Mouse (Mus musculus) intestine, postnatal 0 days (tissue): ENCODE measurements around the gene Adamts4. TPM values are rescaled to one million over a fixed set of nuclear protein-coding genes. Genes with fewer than 3 reads are reported as not detected.

Experiments
- ATAC-seq: fragments of 200-750 bp; cut with Nextera tagmentation; 2 replicates; pipeline ENCODE4 v1.8.0; 2017; ENCODE audit warnings: mild to moderate bottlenecking, moderate TSS enrichment, moderate library complexity
- H3K27ac ChIP-seq: fragments of 300-500 bp; sonication (generic); 2 replicates; pipeline ENCODE4 v1.5.1; 2014; ENCODE audit warnings: mild to moderate bottlenecking, low read depth, low read length, moderate library complexity
- H3K27me3 ChIP-seq: fragments of 300-500 bp; sonication (generic); replicated peaks from 2 replicates; pipeline ENCODE4 v1.6.1; 2014; ENCODE audit warnings: low read length, mixed read lengths; ENCODE audit not compliant: control insufficient read depth, insufficient read depth
- H3K36me3 ChIP-seq: fragments of 300-500 bp; sonication (generic); 2 replicates; pipeline ENCODE4 v1.6.1; 2014; ENCODE audit warnings: mild to moderate bottlenecking, moderate library complexity; ENCODE audit not compliant: control insufficient read depth, insufficient read depth
- H3K4me1 ChIP-seq: fragments of 300-500 bp; sonication (generic); replicated peaks from 2 replicates; pipeline ENCODE4 v1.6.1; 2014; ENCODE audit warnings: antibody characterized with exemption, low read length, mixed read lengths; ENCODE audit not compliant: control insufficient read depth, insufficient read depth
- H3K4me2 ChIP-seq: fragments of 300-500 bp; sonication (generic); replicated peaks from 2 replicates; pipeline ENCODE4 v1.6.1; 2014; ENCODE audit warnings: low read depth, mild to moderate bottlenecking, moderate library complexity
- H3K4me3 ChIP-seq: fragments of 300-500 bp; sonication (generic); 2 replicates; pipeline ENCODE4 v1.5.1; 2014; ENCODE audit warnings: low read depth, low read length
- H3K9ac ChIP-seq: fragments of 300-500 bp; sonication (generic); 2 replicates; pipeline ENCODE4 v1.6.1; 2014; ENCODE audit warnings: mild to moderate bottlenecking, low read depth, low read length
- H3K9me3 ChIP-seq: fragments of 300-500 bp; sonication (generic); 2 replicates; pipeline ENCODE4 v1.6.1; 2016; ENCODE audit warnings: mixed run types; ENCODE audit not compliant: control insufficient read depth
- CTCF ChIP-seq: sonication (generic); IDR thresholded peaks from 2 replicates; pipeline ENCODE4 v1.5.1; 2016; ENCODE audit warnings: low read depth, mild to moderate bottlenecking, control low read depth, antibody characterized with exemption, moderate library complexity
- WGBS: fragments of 180-500 bp; shearing (Covaris S2); extraction: QIAGEN DNeasy Blood & Tissue Kit; methylation state at CpG from one replicate; pipeline ENCODE4 v1.1.7; 2014; 5-methylcytosine and 5-hydroxymethylcytosine counted together
- polyA plus RNA-seq: library from polyadenylated mRNA; unstranded; fragments of >200 nt; fragmentation: Nextera tagmentation; extraction: Ambion mirVana; gene quantifications from 2 replicates; pipeline ENCODE4 v1.2.1, GENCODE M21; 2015

Gene Adamts4
- polyA plus RNA-seq, 1 experiment from 2014 or later = 2.0 TPM

DNA sequence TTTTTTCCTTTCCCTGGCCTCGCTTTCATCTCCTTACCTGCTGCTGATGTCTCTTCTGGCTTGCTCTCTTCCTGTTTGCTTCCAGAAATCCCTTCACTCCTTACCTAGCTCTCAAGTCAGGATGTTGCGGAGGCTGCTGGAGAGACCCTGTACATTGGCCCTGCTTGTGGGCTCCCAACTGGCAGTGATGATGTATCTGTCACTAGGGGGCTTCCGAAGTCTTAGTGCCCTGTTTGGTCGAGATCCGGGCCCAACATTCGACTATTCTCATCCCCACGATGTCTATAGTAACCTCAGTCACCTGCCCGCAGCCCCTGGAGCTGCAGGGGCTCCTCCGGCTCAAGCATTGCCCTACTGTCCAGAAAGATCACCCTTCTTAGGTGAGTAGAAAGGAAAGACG is 21.4 kb downstream of the Adamts4 start:
- Histone ChIP-seq H3K27me3 (no peaks in the 10 kb centered on the region), H3K4me1 (0 out of 2 replicates have a peak, but pooled peaks cover 4% of the 10 kb centered on the region), H3K4me3 (no peak overlapping the region), H3K36me3 (peaks cover 42% of the 10 kb centered on the region), H3K4me2 (peak overlapping the region; percentile 97; the same call in 1 of the 2 replicates), H3K9ac (no peak overlapping the region), H3K27ac (no peak overlapping the region), H3K9me3 (no peaks in the 10 kb centered on the region)
- no peak for TF ChIP-seq CTCF
- WGBS = 72% methylated on average over 10 of the region's 10 CpGs
- no peak for ATAC-seq

DNA sequence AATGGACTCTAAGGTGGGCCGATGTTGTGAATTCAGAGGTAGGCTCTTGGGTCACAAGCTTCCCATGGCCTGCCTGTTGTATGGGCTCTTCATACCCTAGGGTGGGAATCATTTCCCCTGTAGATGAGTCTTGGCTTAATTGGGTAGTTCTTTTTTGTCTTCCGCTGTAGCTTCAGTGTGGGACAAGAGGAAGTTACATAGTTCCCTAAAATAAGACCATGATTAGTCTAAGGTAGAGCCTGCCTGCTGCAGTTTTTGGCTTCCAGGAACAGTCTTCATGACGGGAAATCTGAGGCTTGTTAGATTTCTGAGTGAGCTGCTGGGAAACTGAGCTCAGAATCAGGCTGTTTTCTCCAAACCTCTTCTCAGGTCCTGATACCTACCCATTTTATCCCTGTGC is 21.9 kb downstream of the Adamts4 start:
- Histone ChIP-seq H3K9ac (no peak overlapping the region), H3K4me3 (no peak overlapping the region), H3K4me1 (0 out of 2 replicates have a peak, but pooled peaks cover 4% of the 10 kb centered on the region), H3K27me3 (no peaks in the 10 kb centered on the region), H3K9me3 (no peaks in the 10 kb centered on the region), H3K4me2 (no peak overlapping the region), H3K27ac (no peak overlapping the region), H3K36me3 (peaks cover 47% of the 10 kb centered on the region)
- TF ChIP-seq CTCF = no peak
- 91% methylated on average over 3 of the region's 3 CpGs for WGBS
- no peak for ATAC-seq

DNA sequence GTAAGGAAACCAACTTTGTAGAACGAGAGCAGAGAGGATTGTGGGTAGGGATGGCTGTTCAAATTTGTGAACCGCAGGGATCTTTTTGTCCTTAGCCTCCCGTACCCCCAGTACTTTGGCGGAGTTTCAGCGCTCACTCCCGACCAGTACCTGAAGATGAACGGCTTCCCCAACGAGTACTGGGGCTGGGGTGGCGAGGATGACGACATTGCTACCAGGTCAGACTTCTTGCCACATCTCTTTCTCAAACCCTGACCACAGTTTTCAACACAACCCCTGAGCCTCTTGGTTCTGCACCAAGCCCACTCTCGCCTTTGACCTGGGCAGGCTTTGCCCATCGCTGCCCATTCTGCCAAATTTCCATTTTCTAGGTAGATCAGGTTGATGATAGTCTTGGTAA is 23.9 kb downstream of the Adamts4 start:
- no peak for ATAC-seq
- no peak for TF ChIP-seq CTCF
- H3K27ac ChIP-seq = no peak overlapping the region
- 0 out of 2 replicates have a peak, but pooled peaks cover 4% of the 10 kb centered on the region for H3K4me1 ChIP-seq
- H3K4me3 ChIP-seq = no peak overlapping the region
- H3K9ac ChIP-seq = no peak overlapping the region
- no peaks in the 10 kb centered on the region for H3K9me3 ChIP-seq
- peaks cover 66% of the 10 kb centered on the region for H3K36me3 ChIP-seq
- H3K4me2 ChIP-seq = no peak overlapping the region
- H3K27me3 ChIP-seq = no peaks in the 10 kb centered on the region
- 92% methylated on average over 12 of the region's 12 CpGs for WGBS

DNA sequence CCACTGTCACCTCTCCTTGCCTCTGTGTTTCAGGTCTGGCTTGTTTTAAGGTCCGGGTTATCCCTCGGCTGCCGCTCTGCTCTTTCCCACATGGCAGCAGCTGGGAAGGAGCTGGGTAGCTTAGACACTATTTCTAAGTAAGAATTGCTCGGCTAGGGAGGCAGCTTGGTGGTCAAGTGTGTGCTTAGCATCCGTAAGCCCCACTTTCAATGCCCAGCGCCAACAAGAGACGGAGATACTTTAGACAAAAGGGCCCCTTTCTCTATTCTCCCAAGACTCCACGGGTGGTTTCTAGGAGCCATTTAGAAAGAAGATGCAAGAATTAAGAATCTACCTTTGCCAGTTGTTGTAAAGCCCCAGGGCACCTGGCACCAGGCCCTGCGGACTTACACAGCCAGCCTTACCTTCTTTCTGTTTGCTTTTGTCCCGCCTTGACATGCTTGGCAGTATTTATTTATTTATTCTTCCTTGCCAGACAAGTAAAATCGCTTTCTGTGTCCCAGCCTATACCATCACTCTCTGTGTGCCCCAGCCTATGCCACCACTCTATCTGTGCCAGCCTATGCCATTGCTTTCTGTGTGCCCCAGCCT is 25.0 kb downstream of the Adamts4 start:
- TF ChIP-seq CTCF = no peak
- no peaks in the 10 kb centered on the region for H3K9me3 ChIP-seq
- H3K27me3 ChIP-seq = no peaks in the 10 kb centered on the region
- H3K27ac ChIP-seq = no peak overlapping the region
- H3K4me2 ChIP-seq = no peak overlapping the region
- H3K36me3 ChIP-seq = peaks cover 66% of the 10 kb centered on the region
- no peak for ATAC-seq
- 0 out of 2 replicates have a peak, but pooled peaks cover 4% of the 10 kb centered on the region for H3K4me1 ChIP-seq
- H3K9ac ChIP-seq = no peak overlapping the region
- WGBS = 86% methylated on average over 11 of the region's 11 CpGs
- H3K4me3 ChIP-seq = no peak overlapping the region

DNA sequence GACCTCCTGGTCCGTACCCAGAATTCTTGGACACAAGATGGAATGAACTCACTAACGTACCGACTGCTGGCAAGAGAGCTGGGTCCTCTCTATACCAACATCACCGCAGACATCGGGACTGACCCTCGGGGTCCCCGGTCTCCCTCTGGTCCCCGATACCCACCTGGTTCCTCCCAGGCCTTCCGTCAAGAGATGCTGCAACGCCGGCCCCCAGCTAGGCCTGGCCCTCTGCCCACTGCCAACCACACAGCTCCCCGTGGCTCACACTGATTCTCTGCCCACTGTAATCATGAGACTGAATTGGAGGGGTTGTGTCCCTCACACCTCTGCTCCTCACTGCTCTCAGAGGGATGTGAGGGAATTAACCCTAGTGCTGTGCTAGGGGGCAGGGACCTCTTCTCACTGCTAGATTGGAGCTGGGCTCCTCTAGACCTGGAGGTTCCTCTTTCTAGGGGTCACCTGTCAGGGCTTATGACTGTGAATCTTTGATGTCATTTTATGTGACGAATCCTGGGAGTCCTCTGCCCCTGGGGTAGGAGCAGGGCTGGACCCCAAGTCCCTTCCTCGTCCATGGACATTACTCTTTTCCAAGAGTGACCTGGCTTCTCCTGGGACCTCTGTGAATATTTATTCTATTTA is 26.0 kb downstream of the Adamts4 start:
- 91% methylated on average over 14 of the region's 14 CpGs for WGBS
- no peak overlapping the region for H3K4me2 ChIP-seq
- H3K36me3 ChIP-seq = peaks cover 66% of the 10 kb centered on the region
- no peak for TF ChIP-seq CTCF
- no peaks in the 10 kb centered on the region for H3K27me3 ChIP-seq
- no peak overlapping the region for H3K4me3 ChIP-seq
- 0 out of 2 replicates have a peak, but pooled peaks cover 3% of the 10 kb centered on the region for H3K4me1 ChIP-seq
- peak overlapping the region; percentile 7; the same call in 1 of the 2 replicates for H3K27ac ChIP-seq
- H3K9ac ChIP-seq = no peak overlapping the region
- ATAC-seq = no peak
- H3K9me3 ChIP-seq = no peaks in the 10 kb centered on the region

DNA sequence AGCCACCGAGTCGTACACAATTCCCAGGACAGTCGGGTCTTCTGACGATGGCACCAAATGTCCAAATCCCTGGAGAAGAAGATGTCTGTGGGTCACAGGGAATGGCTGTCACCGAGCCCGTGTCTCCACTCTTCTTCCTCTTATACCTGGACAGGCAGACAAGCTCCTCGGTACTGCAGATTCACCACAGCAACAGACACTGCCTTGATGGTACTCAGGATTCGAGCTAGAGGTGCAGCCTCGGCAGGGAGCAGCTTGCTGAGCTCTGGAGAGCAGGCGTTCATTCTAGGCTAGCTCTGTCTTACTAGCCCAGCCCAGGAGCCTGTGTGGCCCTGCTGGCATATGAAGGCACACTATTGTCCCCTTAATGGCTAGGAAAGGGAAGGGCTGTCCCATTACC is 27.5 kb downstream of the Adamts4 start:
- H3K36me3 ChIP-seq = peaks cover 66% of the 10 kb centered on the region

More for the DNA sequence above, 27.5 kb downstream of the Adamts4 start:
- Histone ChIP-seq H3K27me3 (no peaks in the 10 kb centered on the region), H3K27ac (no peak overlapping the region), H3K4me1 (no peaks in the 10 kb centered on the region), H3K9me3 (no peaks in the 10 kb centered on the region), H3K9ac (no peak overlapping the region), H3K4me2 (no peak overlapping the region), H3K4me3 (no peak overlapping the region)
- no peak for TF ChIP-seq CTCF
- no peak for ATAC-seq
- 88% methylated on average over 10 of the region's 10 CpGs for WGBS
